Mouse (Mus musculus) 416B (cell line): Measurements from ENCODE around the gene Rpl15.
"Not testable (repeated sequence)": the region's sequence is repeated elsewhere in the genome, so short reads cannot be mapped to it uniquely, and the experiment has no call there.

ENCODE experiments used
- DNase-seq: peaks from one replicate; pipeline ENCODE4 v3.0.0; 2011; ENCODE audit warnings: low read depth

Gene Rpl15

GRCm38 (mm10) chr14:18270529-18271441 is at the start of gene Rpl15, which contains the start of gene Nkiras1:
TSS of gene Rpl15 (minus strand) at chr14:18271391.
TSS of gene Nkiras1 (plus strand) at chr14:18271136.
- DNase-seq: peak; percentile 99

DNA sequence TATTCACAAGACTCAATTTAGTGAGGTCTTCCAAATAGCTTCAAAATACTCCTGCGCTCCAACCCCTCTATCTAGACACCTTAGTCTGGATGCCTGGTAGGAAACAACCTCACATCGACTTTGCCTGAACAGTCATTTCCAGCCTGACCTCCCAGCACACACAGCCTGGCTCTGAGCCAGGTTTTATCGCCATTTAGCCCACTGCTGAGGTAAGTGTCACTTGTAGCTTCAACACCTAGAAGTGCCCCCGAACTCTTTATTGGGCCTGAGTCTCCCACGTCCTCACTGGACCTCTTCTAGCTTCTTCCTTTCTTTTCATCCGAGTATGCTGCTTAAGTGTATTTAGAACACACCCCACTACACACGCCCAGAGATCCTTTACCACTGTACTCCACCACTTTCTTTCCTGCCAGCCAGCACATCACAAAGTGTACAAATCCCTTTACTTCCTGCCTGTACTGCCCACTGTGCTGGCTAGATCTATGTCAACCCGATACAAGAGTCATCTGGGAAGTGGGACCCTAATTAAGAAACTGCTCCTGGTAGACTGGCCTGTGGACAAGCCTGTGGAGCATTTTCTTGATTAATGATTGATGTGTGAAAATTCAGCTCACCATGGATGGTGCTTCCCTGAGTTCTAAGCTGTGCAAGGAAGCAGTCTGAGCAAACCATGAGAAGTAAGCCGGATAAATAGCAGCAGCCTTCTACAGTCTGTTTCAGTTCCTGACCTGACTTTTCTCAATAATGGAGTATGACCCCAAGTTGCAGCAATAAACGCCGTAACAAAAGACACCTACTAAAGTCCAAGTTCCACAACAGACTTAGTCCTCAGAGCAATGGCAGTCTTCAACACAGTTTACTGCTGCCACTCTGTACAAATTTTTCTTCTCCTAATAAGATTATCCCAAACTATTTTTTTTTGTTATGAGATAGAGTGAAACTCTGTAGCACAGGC is 46.5 kb upstream of the Rpl15 start:
- DNase-seq: peak; percentile 45

DNA sequence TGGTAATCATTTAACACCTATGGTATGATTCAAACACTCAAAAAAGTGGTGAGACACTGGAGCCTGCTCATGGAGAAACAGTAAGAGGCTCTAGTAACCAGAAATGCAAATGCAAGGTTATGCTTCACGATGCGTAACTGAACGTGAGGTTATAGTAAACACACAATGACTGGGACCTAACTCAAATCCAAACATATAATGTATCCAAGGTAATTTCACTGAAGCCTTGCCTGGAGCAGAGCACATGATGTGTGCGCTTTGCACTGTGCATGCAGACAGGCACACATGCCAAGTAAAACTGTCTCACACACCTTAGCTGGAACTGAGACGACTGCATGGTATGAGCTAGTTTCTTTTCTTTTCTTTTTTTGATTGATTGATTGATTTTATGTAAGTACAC is 33.0 kb upstream of the Rpl15 start:
- DNase-seq: no peak

DNA sequence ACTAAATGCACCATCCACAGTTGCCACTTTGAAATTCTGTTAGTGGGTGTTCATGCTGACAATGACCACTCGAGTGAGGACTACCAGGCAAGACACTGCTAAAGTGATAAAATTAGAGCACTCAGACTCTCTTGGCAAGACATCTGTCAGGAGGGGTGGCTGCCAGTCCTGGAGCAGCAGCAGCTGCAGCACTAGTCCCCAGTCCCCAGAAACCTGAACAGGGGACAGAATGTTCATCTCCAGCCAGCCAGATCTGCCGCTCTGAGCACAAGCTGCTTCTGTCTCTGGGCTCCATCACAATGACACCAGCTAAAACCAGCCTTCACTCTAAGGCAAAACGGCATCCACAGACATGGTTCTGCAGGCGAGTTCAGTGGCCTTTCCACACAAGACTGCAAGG is 32.1 kb upstream of the Rpl15 start:
- no peak for DNase-seq

DNA sequence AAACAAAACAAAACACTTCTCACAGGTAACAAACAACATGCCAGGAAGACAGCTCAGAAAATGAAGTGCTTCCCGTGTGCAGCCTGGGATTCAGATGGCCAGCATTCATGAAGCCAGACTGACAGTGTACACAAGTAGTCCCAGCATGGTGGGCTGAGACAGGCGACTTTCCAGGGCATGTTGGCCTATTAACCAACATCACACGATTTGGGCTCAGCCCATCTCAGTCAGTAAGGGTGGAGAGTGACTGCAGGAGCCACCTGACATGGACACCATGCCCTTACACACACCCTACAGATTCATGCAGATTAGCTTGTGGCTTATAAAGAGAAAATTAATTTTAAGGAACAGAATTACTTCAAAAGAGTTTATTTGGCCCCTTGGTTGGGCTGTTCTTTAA is 31.6 kb upstream of the Rpl15 start:
- DNase-seq: no peak

- peak; percentile 41 for DNase-seq
These were observed 30.4 kb upstream of the Rpl15 start for GRCm38 (mm10) chr14:18301591-18301990.

DNA sequence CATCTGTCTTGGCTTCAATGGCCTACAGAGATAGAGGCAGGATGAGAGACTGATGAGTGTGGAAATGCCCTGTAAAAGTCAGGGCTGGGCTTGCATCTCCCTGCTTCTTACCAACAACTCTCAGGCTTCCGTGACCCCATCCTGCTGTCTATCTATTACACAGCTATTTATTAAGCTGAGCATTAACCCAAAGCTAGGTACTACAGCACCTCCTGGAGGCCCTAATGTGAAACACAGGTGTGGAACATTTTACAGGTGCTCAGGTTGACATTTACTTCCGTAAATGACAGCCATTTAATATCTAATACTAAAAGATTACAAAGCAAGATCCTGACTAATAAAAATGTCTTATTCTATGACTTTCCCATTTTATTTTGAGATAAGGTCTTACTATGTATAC is 29.5 kb upstream of the Rpl15 start:
- DNase-seq: no peak

DNA sequence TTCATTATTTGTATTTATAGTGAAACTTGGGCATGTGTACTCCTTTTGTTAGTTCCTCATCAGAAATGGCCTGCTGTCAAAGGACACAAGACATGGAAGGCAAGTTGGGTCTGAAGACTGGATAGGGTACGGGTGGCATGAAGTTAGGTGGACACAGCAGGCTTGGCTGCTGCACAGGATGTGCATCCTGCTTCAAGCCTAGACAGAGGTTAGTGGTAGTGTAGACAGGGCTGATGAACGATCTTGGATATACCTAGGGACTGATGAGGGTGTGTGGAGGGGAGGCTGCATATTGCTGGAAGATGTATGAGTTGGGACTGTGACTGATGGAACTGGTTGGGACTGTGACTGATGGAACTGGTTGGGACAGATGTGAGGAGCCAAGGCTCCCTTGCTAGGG is 27.7 kb upstream of the Rpl15 start:
- no peak for DNase-seq

DNA sequence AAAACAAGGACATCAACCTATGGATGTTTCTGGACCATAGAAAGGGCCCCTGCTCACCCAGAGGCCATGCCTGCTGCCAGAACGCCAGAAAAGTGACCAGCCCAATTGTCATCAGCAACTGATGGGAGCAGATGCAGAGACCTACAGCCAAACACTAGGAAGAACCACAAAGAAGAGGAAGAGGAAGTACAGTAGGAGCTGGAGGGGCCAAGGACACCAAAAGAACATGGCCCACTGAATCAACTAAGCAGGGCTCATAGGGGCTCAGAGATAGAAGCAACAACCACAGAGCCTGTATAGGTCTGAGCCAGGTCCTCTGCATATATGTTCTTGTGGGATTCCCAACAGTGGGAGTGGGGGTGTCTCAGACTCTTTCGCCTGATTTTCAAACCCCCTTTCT is 26.2 kb upstream of the Rpl15 start:
- DNase-seq: peak; percentile 19

- no peak for DNase-seq
These were observed 21.4 kb upstream of the Rpl15 start for GRCm38 (mm10) chr14:18292578-18292977.

DNA sequence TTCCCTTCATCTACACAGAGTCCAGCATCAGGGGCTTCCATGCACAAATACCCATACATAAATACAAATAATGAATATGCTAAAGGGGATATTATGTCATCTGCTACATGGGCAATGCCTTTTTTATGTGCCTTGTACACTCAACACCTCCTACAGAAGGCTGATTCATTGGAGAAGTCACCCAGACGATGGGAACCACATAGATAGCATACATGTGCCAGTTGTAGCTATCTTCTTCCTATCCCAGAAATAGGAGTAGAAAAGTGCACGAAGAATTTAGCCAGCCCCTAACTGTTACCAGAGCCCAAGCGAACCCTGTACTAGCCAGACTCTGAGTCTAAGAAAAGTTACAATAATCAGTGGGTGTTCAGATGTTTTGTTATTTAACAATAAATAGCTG is 20.9 kb upstream of the Rpl15 start:
- DNase-seq: no peak

GRCm38 (mm10) chr14:18287391-18287790 is 16.2 kb upstream of the Rpl15 start:
- no peak for DNase-seq

GRCm38 (mm10) chr14:18286441-18286840 is 15.2 kb upstream of the Rpl15 start:
- no peak for DNase-seq

DNA sequence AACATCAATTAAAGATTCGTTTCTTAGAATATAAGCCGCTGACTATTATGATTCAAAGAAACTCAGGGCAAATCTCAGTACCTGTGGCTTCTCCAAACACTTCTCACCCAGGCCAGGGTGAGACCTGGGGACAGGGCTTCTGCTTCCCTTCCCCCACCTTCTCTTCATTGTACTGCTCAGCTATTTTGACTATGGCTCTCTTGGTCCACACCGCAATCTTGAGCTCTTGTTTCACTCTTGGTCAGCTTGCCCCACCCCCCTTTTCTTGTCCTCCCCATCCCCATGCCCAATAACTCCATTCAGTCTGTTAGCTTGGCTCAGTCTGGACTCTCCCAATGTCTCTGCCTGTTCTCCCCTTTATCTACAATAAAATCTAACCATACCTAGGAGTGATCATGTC is 14.3 kb upstream of the Rpl15 start:
- no peak for DNase-seq

- DNase-seq: peak; percentile 63
These were observed 13.4 kb upstream of the Rpl15 start for GRCm38 (mm10) chr14:18284581-18284980.

DNA sequence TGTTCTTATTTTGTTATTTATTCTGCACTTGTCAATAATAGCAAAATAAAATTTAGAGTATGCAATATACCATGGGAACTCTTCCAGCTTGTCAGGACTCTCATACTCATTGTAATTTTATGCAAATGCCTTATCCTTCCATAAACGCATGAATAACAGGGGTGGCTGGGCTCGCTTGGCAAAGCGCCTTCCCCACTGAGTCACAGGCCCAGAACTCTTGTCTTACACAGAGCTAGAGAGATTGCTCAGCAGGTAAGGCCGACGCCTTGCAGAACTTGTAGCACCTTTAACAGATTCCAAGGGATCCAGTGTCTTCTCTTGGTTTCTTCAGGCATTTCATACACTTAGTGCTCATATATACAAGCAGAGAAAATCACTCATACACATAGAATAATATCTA is 9.2 kb upstream of the Rpl15 start:
- no peak for DNase-seq

DNA sequence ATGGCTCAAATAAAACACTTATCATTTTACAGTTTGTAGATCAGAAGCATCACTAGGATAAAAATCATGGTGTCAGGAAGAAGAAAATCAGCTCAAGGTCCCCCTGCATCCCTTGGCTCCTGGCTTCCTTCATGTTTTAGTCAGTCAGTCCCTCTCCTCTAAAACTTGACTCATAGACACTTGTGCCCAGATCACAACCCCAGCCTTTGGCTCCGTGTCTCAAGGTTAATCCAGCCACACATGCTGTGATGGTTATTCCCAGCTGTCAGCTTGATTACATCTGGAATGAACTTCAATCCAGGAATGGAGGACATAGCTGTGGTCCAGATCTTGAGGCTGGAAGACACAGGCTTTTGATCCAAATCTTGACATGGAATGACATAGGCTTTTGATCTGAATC is 3.3 kb upstream of the Rpl15 start:
- DNase-seq: no peak

- DNase-seq: peak; percentile 46
These were observed 475 bp upstream of the Rpl15 start for GRCm38 (mm10) chr14:18271666-18272065.

GRCm38 (mm10) chr14:18269947-18270528 is 1.2 kb downstream of the Rpl15 start:
- not testable (repeated sequence) for DNase-seq

GRCm38 (mm10) chr14:18263427-18263826 is 7.8 kb downstream of the Rpl15 start:
- DNase-seq: no peak

- no peak for DNase-seq
These were observed 10.0 kb downstream of the Rpl15 start for GRCm38 (mm10) chr14:18261203-18261602.

- no peak for DNase-seq
These were observed 28.5 kb downstream of the Rpl15 start for GRCm38 (mm10) chr14:18242638-18243130.
